Mouse (Mus musculus) lung, adult 2 months (tissue): ENCODE results near the gene Tmem229b.

ENCODE experiments used
- CTCF ChIP-seq: fragments of 200-500 bp; IDR thresholded peaks from 2 replicates; pipeline ENCODE4 v1.5.1; 2011; ENCODE audit warnings: mild to moderate bottlenecking, low read length, control low read depth; ENCODE audit not compliant: insufficient read depth
- POLR2A ChIP-seq: fragments of 200-500 bp; IDR thresholded peaks from 2 replicates; pipeline ENCODE4 v1.6.1; 2011; ENCODE audit warnings: low read depth, mild to moderate bottlenecking, control low read depth, low read length, borderline replicate concordance; ENCODE audit errors: extremely low read depth

DNA sequence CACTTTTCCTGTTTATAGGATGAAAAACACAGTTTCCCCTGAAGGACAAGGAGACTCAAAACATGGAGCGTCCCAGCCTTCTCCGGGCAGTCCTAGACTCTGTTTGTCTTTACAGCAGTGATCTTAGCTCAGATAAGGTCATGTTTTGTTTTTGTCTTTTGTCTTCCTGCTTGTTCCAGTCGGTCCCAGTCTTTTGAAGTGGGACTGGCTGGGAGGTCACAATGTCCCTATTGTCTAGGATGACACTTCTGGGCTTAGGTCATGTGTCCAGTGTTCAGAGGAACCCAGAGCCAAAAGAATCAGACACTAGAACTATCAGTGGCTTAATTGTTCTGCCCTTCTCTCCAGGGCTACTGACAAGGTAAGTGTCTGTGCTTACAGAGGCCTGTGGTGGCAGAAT, 27.9 kb upstream of the Tmem229b start:
- TF ChIP-seq CTCF (no peak), POLR2A (no peak)
